In the genomic region with DNA sequence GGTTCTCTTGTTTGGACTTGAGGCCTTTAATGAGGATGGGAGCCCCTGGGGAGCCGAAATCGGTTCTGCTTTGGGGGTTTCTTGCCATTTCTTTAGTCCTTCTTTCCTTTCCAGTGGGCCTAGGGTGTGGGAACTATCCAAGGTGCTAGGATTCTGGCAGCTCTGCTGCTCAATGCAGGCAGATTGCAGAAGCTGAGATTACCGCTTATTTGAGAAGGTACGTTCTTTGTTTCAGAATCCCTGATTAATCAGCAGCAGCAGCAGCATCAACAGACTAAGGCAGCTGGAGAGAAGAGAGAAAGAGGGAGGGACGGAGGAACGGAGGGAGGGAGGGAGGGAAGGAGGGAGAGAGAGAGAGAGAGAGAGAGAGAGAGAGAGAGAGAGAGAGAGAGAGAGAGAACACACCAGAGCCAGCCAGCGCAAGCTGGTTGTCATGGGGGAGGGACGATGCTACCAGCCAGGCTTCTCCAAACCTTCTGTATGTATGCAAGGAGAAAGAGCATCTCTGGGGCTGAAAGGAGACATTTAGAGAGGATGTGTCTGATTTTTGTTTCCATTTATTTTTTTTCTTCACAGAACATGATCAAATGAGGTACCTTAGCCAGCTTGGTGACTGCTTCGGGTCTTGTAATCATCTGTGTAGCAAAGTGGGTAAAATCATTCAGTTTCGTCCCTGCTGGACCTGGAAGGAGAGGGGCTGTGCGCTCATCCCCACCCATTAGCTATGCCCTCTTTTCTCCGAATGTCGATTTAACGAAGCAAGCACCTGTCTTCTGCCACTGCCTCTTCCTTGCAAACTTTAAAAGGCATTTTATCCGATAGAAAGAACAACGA, we compare ENCODE assay signal across 8 mouse cellular contexts. TPM values are rescaled to one million over a fixed set of nuclear protein-coding genes. Genes with fewer than 3 reads are reported as not detected.
DNase-seq lines count a peak whose midpoint lies in the region; ATAC-seq lines count a peak whose summit lies in the region.

Gene Nyap2 (plus strand): TSS at position 120 of the 834 bp plus-strand sequence.

- H3K4me3 ChIP-seq in forebrain, embryonic 13.5 days, result peak within 1 kb of the TSS; percentile 39
- peak within 1 kb of the TSS; percentile 12; the same call in 1 of the 2 replicates for H3K4me3 ChIP-seq in neural tube, embryonic 11.5 days (ENCODE audit: low read depth, low read length)

- peaks cover 11% of the 10 kb centered on the region for H3K4me1 ChIP-seq in forebrain, embryonic 13.5 days
- H3K4me1 ChIP-seq in neural tube, embryonic 11.5 days (ENCODE audit: control insufficient read depth, insufficient read depth, low read length), result no peaks in the 10 kb centered on the region

- ATAC-seq in forebrain, embryonic 13.5 days, result peak; percentile 87
- ATAC-seq in neural tube, embryonic 11.5 days (ENCODE audit: insufficient read depth, low FRiP score, low TSS enrichment), result peak; percentile 62; the same call in 1 of the 2 replicates

- peak within 1 kb of the TSS; percentile 92 for H3K27ac ChIP-seq in forebrain, embryonic 13.5 days
- H3K27ac ChIP-seq in neural tube, embryonic 11.5 days (ENCODE audit: low read depth, low read length), result peak within 1 kb of the TSS; percentile 83

- peak within 1 kb of the TSS; percentile 59 for H3K9ac ChIP-seq in forebrain, embryonic 13.5 days
- H3K9ac ChIP-seq in neural tube, embryonic 11.5 days (ENCODE audit: low read length), result peak within 1 kb of the TSS; percentile 41

- DNase-seq in ovary, postnatal 14 days (ENCODE audit: low spot score), result peak; percentile 3
- no peak for DNase-seq in ovary, adult 18-20 months (ENCODE audit: low spot score)
- DNase-seq in layer of hippocampus, postnatal 14 days (ENCODE audit: low spot score in 2 of 2), result peak; percentile 54 to 63
- DNase-seq in neural tube, embryonic 11.5 days (ENCODE audit: low spot score), result peak; percentile 43
- DNase-seq in gastrocnemius, postnatal 25 days, result no peak
- no peak for DNase-seq in kidney, adult 9 months
- DNase-seq in yolk sac, embryonic 10.5 days (ENCODE audit: low spot score), result no peak

- H3K27me3 ChIP-seq in forebrain, embryonic 13.5 days, result no peaks in the 10 kb centered on the region
- H3K27me3 ChIP-seq in neural tube, embryonic 11.5 days (ENCODE audit: control insufficient read depth, insufficient read depth, low read length), result no peaks in the 10 kb centered on the region

- peak within 1 kb of the TSS; percentile 57 for H3K4me2 ChIP-seq in forebrain, embryonic 13.5 days
- peak within 1 kb of the TSS; percentile 33 for H3K4me2 ChIP-seq in neural tube, embryonic 11.5 days (ENCODE audit: low read depth)

- 11% methylated on average over 16 of the region's 16 CpGs for WGBS in forebrain, embryonic 13.5 days
- 29% methylated on average over 16 of the region's 16 CpGs for WGBS in neural tube, embryonic 11.5 days

- no peaks in the 10 kb centered on the region for H3K9me3 ChIP-seq in forebrain, embryonic 13.5 days (replicated peaks)
- no peaks in the 10 kb centered on the region for H3K9me3 ChIP-seq in neural tube, embryonic 11.5 days (ENCODE audit: control insufficient read depth, low read length)

- H3K36me3 ChIP-seq in forebrain, embryonic 13.5 days (ENCODE audit: poor library complexity, severe bottlenecking), result no peaks in the 10 kb centered on the region
- H3K36me3 ChIP-seq in neural tube, embryonic 11.5 days (ENCODE audit: control insufficient read depth, insufficient read depth, low read length), result no peaks in the 10 kb centered on the region

RNA-seq across cellular contexts. Expression of gene Nyap2, which starts in this region (rescaled TPM):
- 3.7 and 3.9 TPM in 2 replicates for polyA plus RNA-seq in forebrain, embryonic 13.5 days (2015; fragmentation: Nextera tagmentation; extraction: Ambion mirVana)
- total RNA-seq in layer of hippocampus, postnatal 14 days (2021), result 10 to 100 TPM; 29.5 to 32.3 TPM
- polyA plus RNA-seq in neural tube, embryonic 11.5 days (2014; fragmentation: Nextera tagmentation; extraction: Ambion mirVana), result 7.5 and 11.6 TPM in 2 replicates
- not detected for total RNA-seq in gastrocnemius, postnatal 25 days (2021)

Comparison
In these comparisons a context has a peak if more than half of its experiments do, and no peak if none do; other contexts are left out.
1. RNA of gene Nyap2 (total RNA-seq): 29.5 to 32.3 TPM in layer of hippocampus, postnatal 14 days; not detected in gastrocnemius, postnatal 25 days; every median in the first group is over 10 times any median in the second.
2. DNase-seq: peak in ovary, postnatal 14 days (single experiment), layer of hippocampus, postnatal 14 days (2 of 2) and neural tube, embryonic 11.5 days (single experiment); none in ovary, adult 18-20 months (single experiment), gastrocnemius, postnatal 25 days (single experiment), kidney, adult 9 months (single experiment) and yolk sac, embryonic 10.5 days (single experiment).